Mouse (Mus musculus) C2C12 (cell line): ENCODE measurements around the gene Desi1.

Source experiments
- CEBPB ChIP-seq: IDR thresholded peaks from one replicate; pipeline ENCODE4 v1.6.1; 2011; ENCODE audit warnings: low read depth, mild to moderate bottlenecking, control low read depth, moderate library complexity
- CTCF ChIP-seq: IDR thresholded peaks from one replicate; pipeline ENCODE4 v1.5.1; 2011; ENCODE audit not compliant: control insufficient read depth, insufficient read depth, insufficient read length
- FOSL1 ChIP-seq: IDR thresholded peaks from one replicate; pipeline ENCODE4 v1.8.0; 2011; ENCODE audit warnings: mild to moderate bottlenecking, low read length; ENCODE audit not compliant: poor library complexity, insufficient read depth, severe bottlenecking
- MAX ChIP-seq: IDR thresholded peaks from one replicate; pipeline ENCODE4 v1.6.1; 2011; ENCODE audit warnings: mild to moderate bottlenecking, control low read depth
- MYOD1 ChIP-seq: IDR thresholded peaks from one replicate; pipeline ENCODE4 v1.6.1; 2011; ENCODE audit warnings: low read depth; ENCODE audit not compliant: control insufficient read depth, insufficient read length
- MYOG ChIP-seq: IDR thresholded peaks from one replicate; pipeline ENCODE4 v1.6.1; 2011; ENCODE audit not compliant: control insufficient read depth, insufficient read length; ENCODE audit errors: extremely low read depth
- USF1 ChIP-seq: IDR thresholded peaks from one replicate; pipeline ENCODE4 v1.6.1; 2011; ENCODE audit warnings: low read depth, mild to moderate bottlenecking, control low read depth, moderate library complexity

DNA sequence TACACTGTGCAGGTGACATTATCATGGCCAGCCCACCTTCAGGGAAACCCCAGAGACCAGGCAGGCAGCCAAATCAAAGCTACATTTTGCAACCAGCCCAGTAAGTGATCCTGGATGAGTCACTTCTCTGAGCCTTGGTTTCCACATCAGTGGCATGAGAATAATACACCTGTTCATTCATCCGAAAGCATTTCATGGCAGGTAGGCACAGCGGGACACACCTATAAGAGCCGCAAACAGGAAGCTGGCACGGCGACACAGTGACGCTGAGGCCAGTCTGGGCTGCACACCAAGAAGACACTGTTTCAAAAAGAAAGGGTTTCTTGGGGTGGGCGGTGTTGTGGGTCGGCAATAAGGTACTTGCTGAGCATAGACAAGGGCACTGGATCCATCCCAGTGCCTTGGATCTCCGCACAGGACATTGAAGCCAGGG, 79.5 kb downstream of the Desi1 start:
- TF ChIP-seq MAX (no peak), CTCF (no peak), MYOG (no peak), USF1 (no peak), CEBPB (no peak), MYOD1 (no peak), FOSL1 (no peak)
